Mouse (Mus musculus) kidney, adult 9 months (tissue): ENCODE data around the gene Parm1.
A peak's percentile ranks its signal among the peaks of the same experiment; 100 is the strongest.

ENCODE experiments used
- DNase-seq: peaks from one replicate; pipeline ENCODE4 v3.0.0; 2022

Parm1 gene

GRCm38 (mm10) chr5:91578924-91579323 is 61.5 kb downstream of the Parm1 start:
- no peak for DNase-seq

DNA sequence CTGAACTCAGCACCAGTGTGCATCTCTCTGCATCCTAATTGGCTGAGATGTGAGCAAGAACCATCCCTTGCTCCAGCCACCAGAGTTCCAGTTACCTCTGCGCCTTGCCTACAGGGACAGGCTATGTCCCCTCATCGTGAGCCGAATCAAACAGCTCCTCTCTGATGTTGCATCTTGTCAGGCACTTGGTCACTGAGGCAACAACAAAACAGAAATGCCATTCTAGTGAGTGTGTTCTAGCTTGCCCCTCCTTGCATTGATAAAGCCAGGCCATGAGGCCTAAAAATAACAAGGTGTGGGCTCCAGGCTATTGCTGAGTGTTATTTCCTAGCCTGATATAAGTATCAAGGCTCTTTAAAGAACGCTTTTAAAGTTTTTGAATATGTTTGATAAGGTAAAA is 64.4 kb downstream of the Parm1 start:
- DNase-seq = no peak

DNA sequence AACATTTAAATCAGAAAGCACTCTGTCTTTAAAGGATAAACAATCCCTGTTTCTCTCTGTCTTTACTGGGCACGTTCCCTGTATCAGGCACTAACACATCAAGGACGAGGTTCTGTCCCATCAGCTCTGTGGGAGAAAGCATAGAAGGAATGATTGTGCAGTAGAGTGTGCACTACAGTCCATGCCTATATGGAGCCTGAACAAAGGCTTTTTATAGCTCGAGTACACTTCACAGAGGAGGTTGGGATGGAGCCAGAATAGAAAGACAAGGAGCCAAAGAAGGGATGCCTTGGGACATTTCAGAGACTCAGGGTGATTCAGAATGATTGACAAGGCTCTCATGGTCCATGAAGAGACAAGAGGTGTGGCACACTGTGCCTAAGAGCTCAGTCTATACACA is 68.8 kb downstream of the Parm1 start:
- DNase-seq = no peak

DNA sequence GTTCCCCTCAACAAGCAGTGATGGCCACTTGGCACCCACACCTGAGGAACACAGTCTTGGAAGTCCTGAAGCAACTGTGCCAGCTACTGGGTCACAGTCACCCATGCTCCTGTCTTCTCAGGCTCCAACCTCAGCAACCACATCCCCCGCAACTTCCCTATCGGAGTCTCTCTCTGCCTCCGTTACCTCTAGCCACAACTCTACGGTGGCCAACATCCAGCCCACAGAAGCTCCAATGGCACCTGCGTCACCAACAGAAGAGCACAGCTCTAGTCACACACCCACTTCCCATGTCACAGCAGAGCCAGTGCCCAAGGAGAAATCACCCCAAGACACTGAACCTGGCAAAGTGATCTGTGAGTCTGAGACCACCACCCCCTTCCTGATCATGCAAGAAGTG is 76.7 kb downstream of the Parm1 start:
- DNase-seq = no peak

DNA sequence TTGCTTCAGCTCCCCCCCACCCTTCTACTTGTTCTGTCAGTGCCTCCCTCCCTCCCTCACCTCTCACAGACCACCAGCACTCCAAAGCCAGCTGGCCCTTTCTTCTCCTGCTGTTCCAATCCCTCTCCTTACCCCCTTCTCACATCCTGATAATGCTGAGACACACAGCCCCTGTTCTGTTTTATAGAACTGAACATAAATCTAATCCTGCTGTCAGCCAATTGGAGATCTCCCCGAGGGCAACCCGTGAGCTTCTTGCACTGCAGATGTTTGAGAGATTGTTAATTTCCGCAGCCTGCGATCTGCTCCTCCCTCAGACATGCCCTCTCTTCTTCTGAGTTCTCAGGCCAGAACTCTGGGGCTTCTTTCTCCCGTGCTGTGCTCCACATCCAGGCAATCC is 79.8 kb downstream of the Parm1 start:
- no peak for DNase-seq

DNA sequence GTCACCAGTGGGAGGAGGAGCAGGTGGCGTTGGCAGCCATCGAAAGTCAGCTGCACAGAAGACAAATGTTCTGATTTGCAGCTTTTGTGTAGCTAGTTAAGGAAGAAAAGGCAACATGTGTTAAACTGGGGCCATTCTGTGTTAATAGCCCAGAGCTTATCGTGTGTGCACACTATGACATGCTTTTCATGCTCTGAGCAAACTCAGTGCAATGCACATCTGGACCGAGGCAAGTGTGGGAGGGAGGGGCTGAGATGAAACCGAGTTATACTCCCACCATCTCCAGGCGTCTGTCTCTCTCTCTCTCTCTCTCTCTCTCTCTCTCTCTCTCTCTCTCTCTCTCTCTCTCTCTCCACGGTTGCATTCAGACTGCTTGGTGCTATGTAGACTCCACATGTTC is 82.4 kb downstream of the Parm1 start:
- DNase-seq = no peak

- no peak for DNase-seq
These were observed 85.9 kb downstream of the Parm1 start for GRCm38 (mm10) chr5:91603347-91603746.

GRCm38 (mm10) chr5:91603787-91604439 is 86.5 kb downstream of the Parm1 start:
- no peak for DNase-seq

DNA sequence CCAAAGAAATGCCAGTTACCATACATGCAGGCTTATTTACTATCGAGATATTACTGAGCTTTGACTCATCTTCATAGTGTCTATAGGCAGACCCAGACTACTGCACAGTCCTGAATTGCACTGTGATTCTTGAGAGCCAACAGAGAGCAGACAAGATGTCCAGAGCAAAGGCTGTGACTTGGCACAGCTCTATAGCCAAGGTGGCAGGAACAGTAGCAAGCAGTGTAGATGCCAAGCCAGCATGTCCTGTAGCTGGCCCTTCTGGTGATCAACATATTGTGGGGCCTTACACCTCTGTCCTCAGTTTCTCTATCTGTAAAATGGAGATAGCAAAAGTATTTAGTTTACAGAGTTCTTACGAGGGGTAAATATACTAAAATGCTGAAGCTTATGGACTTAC is 89.8 kb downstream of the Parm1 start:
- DNase-seq = no peak

DNA sequence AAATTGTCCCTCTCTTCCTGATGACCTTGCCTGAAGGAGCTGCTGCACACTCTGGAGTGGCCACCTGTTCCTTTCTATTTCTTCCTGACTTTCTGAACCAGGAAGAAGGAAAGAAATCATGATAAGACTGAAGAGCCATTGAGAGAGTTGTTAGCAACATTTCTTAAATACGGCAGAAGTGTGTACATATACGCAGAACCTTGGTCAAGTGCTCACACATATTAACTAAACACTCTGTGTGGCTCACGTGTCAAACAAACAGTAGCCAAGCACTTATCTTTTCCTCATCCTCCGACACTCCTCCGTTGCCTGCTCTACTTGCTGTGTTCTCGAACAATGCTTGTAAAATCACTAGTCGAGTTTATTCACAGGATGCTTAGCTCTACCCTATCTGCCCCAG is 90.4 kb downstream of the Parm1 start:
- DNase-seq = no peak

DNA sequence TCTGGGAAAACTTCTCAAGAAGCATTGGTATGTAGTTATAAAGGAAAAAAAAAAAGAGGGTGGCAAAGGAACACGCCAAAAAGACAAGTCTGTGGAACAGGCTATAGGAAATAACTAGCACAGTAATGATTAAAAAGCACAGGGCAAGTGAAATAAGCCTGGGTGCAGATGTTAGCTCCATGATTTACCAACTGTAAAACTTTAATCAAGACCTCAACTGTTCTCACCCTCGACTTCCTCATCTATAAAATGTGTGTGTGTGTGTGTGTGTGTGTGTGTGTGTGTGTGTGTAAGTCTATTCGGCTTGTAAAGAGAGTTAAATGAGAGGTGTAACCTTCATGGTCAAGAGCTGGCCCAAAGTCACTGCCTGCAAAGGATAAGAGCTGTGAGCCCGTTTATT is 91.6 kb downstream of the Parm1 start:
- no peak for DNase-seq

DNA sequence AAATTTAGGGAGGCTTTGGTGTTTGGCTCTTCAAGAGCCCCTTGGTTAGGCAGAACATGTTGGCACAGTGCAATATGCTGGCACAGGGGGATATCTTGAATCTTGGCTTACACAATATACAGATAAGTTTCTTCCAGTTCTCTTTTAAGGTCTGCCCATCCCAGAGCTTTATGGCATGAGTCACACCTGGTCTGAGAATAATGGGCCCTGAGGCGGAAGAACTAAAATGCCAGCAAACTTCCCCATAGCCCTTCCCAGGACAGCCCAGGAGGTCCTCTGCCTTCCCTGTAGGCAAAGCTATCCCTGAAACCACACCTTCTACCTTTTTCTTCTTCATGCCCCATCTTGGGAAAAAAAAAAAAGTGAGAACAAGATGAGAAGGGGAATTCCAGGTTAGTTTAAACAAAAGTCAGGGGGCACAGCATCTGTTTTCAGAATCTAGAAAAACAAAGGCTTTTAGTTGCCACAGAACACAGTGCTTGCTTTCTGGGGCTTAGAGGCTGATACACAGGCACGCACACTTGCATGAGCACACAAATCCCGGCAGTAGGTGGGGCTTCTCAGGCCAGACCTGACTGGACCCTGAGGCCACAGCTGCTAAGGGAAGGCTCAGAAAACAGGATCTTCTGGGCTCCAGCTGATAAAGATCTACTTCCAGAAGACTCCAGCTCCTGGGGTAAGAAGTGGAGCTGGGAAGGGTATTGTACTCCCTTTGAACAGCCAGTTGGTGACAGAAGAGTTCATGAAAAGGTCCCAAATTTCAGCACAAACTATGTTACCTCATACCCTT is 92.3 kb downstream of the Parm1 start:
- DNase-seq = no peak

GRCm38 (mm10) chr5:91610499-91610898 is 93.1 kb downstream of the Parm1 start:
- DNase-seq = no peak

GRCm38 (mm10) chr5:91611589-91611988 is 94.2 kb downstream of the Parm1 start:
- no peak for DNase-seq

DNA sequence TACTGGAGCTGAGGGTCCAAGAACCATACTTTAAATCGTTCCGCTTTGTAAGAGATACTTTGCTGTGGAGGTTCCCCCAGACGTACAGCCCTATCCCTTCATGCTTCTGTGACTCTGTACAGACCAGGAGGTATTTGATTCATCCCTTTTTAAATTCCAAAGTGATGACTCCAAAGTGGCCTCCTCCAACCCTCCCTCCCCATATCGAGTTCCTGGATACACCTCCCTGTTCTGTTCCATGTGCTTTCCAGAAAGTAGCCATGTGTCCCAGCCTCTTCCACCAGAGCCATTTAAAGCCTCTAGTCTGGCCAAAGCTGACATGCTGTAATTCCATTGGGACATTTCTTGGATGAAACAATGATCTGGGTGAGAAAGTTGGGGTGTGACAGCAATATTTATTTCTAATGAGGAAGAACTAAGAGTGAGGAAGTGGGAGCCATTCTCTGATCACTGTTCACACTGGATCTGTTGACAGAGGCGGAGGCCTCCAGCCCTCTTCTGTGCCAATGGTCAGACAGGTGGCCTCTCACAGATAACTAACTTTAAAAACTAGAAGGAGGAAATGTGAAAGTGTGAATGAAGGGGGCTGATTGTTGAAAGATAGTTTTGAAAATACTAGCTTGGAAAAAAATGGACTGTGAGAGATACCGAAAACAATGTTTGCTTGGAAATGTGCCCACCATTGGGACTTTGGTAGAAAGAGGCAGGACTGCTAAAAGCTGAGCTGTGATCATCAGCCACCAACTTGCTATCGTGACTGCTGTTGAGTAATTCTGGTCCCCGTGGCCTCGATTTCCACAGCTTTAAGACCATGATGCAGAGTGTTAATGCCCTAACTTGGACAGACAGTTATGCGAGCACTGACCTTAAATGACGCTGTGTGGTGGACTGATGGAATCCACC is 100.2 kb downstream of the Parm1 start:
- no peak for DNase-seq

- DNase-seq = no peak
These were observed 101.3 kb downstream of the Parm1 start for GRCm38 (mm10) chr5:91618661-91619173.

DNA sequence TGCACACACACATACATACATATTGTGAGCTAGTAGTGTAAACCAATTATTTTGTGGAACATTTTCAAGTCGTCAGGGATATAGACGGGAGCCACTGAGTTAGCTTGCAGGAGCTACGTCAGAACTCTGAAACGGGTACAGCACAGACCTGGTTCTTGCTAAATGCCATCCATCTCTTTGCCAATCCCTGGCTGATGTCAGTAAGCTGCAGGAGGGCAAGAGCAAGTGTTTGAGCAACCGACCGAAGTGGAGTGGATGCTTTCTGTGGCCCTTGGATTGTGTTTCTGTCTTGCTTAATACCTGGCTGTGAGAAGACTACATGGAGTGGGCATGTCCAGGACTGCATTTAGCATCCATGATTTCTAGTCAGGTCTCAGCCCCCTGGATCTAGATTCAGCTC is 103.8 kb downstream of the Parm1 start:
- DNase-seq = no peak

DNA sequence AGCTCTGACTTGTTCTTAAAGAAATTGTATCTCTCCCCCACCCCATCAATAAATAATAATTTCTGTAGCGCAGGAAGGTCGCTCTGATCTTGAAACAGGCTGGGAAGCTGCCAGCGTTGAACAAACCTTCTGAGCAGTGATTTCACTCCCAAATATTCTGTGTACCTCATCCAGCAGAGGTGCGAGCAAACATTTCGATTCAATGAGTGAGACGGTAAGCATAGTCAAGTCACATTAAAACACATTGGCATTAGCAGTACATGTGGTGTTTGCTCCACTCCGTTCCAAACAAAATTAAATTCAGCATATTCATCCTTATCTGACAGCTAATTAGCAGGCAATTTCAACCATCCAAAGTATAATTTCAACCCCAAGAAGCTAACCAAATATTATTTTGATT is 109.4 kb downstream of the Parm1 start:
- DNase-seq = no peak

DNA sequence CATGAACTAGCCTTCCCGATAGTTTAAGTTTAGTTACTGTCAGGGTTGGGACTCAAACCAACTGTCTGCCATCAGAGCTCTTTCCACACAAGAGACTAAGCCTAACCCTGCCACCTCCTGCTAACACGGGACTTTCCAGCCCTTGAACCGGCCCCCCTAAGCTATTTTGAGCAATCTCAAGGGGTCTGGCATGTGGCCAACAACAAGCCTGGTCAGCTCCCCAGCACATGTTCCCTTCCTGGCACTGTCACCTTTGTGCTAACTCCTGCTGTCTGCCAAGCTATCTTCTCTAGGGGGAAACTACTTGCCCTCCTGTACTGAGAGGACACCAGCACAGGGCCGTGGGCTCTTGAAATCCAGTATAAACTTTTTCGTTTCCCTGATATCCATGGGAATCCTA is 112.1 kb downstream of the Parm1 start:
- DNase-seq = peak; percentile 2

GRCm38 (mm10) chr5:91651330-91651729 is 133.9 kb downstream of the Parm1 start:
- no peak for DNase-seq

DNA sequence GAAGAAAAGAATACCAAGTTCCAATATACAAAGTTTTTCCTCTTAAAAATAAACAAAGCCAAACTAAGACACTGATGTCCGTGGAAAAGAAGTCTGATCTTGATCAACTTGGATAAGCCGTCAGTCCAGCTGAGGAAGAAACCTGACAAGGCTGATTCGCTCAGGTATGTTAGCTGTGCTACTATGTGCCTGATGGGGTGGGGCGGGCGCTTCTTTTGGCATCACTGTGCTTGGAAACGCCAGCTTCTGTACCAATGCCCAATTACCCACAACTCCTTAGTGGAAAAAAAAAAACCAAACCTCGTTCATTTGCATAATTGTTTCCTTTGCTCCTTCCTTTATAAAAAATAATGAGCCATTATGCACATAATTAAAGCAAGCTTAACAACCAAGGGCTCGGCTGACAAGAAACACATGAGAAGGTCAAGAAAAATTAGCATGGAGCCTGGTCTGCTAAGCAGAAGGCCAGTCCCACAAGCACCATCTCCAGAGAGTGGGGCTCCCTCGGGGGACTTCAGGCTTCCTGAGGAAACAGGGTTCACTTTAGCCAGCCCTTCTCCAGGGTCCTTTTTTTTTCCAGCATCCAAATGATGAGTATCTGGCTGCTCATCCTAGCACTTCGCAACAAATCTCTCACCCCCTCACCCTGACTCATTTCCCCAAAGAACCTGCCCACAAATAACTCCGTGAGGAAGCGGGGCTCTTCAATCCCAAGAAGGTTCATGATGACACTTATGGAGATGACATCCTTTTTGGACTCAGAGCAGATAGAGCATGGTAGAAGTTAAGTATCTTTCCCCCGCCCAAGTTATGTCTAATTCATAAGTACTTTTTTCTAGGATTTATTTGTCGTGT is 135.9 kb downstream of the Parm1 start:
- DNase-seq = no peak

DNA sequence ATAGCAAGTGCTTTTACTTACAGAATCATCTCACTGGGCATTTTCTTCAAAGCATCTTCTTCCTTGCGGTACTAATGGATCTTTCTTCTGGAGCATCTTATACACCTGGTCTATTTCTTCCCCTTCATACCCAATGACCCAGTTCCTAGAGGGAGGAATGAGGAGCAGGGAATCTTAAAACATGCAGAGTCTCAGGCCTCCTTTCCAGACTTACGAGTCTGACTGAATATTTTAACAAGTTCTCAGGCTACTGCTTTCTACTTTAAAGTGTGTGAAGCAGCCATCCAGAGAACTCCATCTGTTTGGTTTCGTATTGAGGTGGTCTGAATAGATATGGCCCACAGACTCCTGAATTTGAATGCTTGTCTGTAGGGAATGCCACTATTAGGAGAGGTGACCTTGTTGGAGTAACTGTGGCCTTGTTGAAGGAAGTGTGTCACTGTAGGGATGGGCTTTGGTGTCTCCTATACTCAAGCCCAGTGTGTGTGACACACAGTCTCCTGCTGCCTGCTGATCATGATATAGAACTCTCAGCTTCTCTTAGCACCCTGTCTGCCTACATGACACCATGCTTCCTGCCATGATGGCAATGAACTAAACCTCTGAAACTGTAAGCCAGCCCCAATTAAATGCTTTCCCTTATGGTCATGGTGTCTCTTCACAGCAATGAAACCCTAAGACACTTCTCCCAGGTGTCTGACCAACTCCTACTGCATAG is 137.1 kb downstream of the Parm1 start:
- DNase-seq = no peak
